Mouse (Mus musculus): ENCODE measurements around the gene Gm6482. TPM values are rescaled to one million over a fixed set of nuclear protein-coding genes. Genes with fewer than 3 reads are reported as not detected.

The Gm6482 gene
- polyA plus RNA-seq (2015; fragmentation: Nextera tagmentation; extraction: Ambion mirVana): not detected in 2 replicates

DNA sequence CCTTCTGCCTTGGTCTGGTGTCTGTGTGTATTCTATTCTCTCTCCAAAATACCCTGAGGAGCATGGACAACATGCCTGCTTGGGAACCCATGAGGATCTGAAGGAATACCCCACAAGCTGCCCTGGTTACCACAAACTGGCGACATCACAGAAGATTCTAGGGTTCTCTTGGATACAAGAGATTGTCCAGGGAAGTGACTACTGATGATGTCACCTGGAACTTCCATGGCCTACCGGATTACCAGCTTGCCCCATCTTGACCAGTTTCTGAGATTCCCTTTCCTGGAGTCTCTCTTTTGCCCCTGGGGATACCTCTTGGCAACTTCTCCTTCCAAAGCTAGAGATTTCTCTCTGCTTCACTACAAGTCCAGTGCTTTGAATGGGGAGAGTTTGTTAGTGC lies at the start of gene Gm6482:
Gene Gm6482 (minus strand): TSS at position 101 of the 400 bp plus-strand sequence.

GRCm38 (mm10) chr14:41453418-41453817 lies 45.3 kb upstream of the Gm6482 start, which contains the start of gene Gm7954:
Gene Gm7954, minus strand, starts transcription at chr14:41453518.

DNA sequence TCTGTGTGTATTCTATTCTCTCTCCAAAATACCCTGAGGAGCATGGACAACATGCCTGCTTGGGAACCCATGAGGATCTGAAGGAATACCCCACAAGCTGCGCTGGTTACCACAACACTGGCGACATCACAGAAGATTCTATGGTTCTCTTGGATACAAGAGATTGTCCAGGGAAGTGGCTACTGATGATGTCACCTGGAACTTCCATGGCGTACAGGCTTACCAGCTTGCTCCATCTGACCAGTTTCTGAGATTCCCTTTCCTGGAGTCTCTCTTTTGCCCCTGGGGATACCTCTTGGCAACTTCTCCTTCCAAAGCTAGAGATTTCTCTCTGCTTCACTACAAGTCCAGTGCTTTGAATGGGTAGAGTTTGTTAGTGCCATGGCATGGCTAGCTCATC lies 21.8 kb downstream of the Gm6482 start, which contains the start of gene Gm7945:
Gene Gm7945 (minus strand): TSS at position 101 of the 400 bp plus-strand sequence.

Other genes starting within 250 kb of the Gm6482 start
- not detected in 2 replicates for gene Sftpd, start 223.1 kb downstream of the Gm6482 start, polyA plus RNA-seq (2015; fragmentation: Nextera tagmentation; extraction: Ambion mirVana)
- 0.64 and 0.65 TPM in 2 replicates for gene Gm2832, start 129.5 kb downstream of the Gm6482 start, polyA plus RNA-seq (2015; fragmentation: Nextera tagmentation; extraction: Ambion mirVana)
- gene Gm5798, start 59.7 kb downstream of the Gm6482 start, polyA plus RNA-seq (2015; fragmentation: Nextera tagmentation; extraction: Ambion mirVana): not detected in 2 replicates
- gene Gm7945, start 21.9 kb downstream of the Gm6482 start, polyA plus RNA-seq (2015; fragmentation: Nextera tagmentation; extraction: Ambion mirVana): not detected in 2 replicates
- not detected in 2 replicates for gene Gm7954, start 45.2 kb upstream of the Gm6482 start, polyA plus RNA-seq (2015; fragmentation: Nextera tagmentation; extraction: Ambion mirVana)
- not detected in 2 replicates for gene Gm3486, start 81.2 kb upstream of the Gm6482 start, polyA plus RNA-seq (2015; fragmentation: Nextera tagmentation; extraction: Ambion mirVana)
- gene Gm7970, start 147.3 kb upstream of the Gm6482 start, polyA plus RNA-seq (2015; fragmentation: Nextera tagmentation; extraction: Ambion mirVana): not detected in 2 replicates
- not detected in 2 replicates for gene 1700049E17Rik2, start 164.9 kb upstream of the Gm6482 start, polyA plus RNA-seq (2015; fragmentation: Nextera tagmentation; extraction: Ambion mirVana)
- not detected in 2 replicates for gene Gm3072, start 216.3 kb upstream of the Gm6482 start, polyA plus RNA-seq (2015; fragmentation: Nextera tagmentation; extraction: Ambion mirVana)
- not detected in 2 replicates for gene Gm3676, start 238.2 kb upstream of the Gm6482 start, polyA plus RNA-seq (2015; fragmentation: Nextera tagmentation; extraction: Ambion mirVana)

Data from neural tube, postnatal 0 days (tissue).